Mouse (Mus musculus) gastrocnemius, adult 2 months (tissue): ENCODE results near the gene Abce1. TPM values are rescaled to one million over a fixed set of nuclear protein-coding genes. Genes with fewer than 3 reads are reported as not detected.
A peak's percentile ranks its signal among the peaks of the same experiment; 100 is the strongest.

ENCODE experiments used
- DNase-seq: peaks from one replicate; pipeline ENCODE4 v3.0.0; 2022
- H3K27ac ChIP-seq: fragments of 200-600 bp; 2 replicates; pipeline ENCODE4 v1.8.1; 2022; ENCODE audit warnings: mild to moderate bottlenecking
- H3K4me3 ChIP-seq: fragments of 200-600 bp; 2 replicates; pipeline ENCODE4 v1.8.1; 2022; ENCODE audit warnings: mild to moderate bottlenecking, moderate library complexity
- CTCF ChIP-seq: fragments of 200-600 bp; IDR thresholded peaks from 2 replicates; pipeline ENCODE4 v1.8.1; 2022; ENCODE audit warnings: antibody characterized with exemption, mild to moderate bottlenecking, moderate library complexity
- intact Hi-C: fragments of 180-260 bp; cut with DNase I; formaldehyde crosslinking; loops from one replicate; pipeline ENCODE4 v1.15.1; 2025
- total RNA-seq, 2 experiments: library from RNA; stranded (reverse); gene quantifications; 2 replicates each; pipeline ENCODE4 v1.2.3; 2021

Gene Abce1
- total RNA-seq, 2 experiments from 2014 or later, result 48.6 to 52.0 TPM

GRCm38 (mm10) chr8:79638001-79638706 is 73.4 kb downstream of the Abce1 start:
- TF ChIP-seq CTCF, result no peak
- peak overlapping the region; percentile 97 for H3K27ac ChIP-seq
- H3K4me3 ChIP-seq, result peak overlapping the region; percentile 99
- intact Hi-C loops, result loop anchor here (2.0 kb wide), 1 partner anchor 343 kb away; the partner anchor contains the start of gene Mmaa
- no peak for DNase-seq

GRCm38 (mm10) chr8:79637237-79637636 is 74.3 kb downstream of the Abce1 start:
- no peak for DNase-seq
- Histone ChIP-seq H3K4me3 (no peak overlapping the region), H3K27ac (no peak overlapping the region)
- intact Hi-C loops, result no loop called here
- no peak for TF ChIP-seq CTCF

GRCm38 (mm10) chr8:79636151-79636550 is 75.4 kb downstream of the Abce1 start:
- intact Hi-C loops, result no loop called here
- Histone ChIP-seq H3K4me3 (no peak overlapping the region), H3K27ac (no peak overlapping the region)
- TF ChIP-seq CTCF, result no peak
- no peak for DNase-seq

GRCm38 (mm10) chr8:79635491-79635890 is 76.0 kb downstream of the Abce1 start:
- Histone ChIP-seq H3K27ac (no peak overlapping the region), H3K4me3 (no peak overlapping the region)
- no peak for TF ChIP-seq CTCF
- no peak for DNase-seq
- intact Hi-C loops, result no loop called here

Other genes starting within 250 kb of the Abce1 start
- gene Otud4, start 72.1 kb downstream of the Abce1 start, total RNA-seq, result 10 to 100 TPM; 40.6 to 53.3 TPM
- 1 to 10 TPM; 3.6 to 6.2 TPM for gene Anapc10, start 80 bp upstream of the Abce1 start, total RNA-seq